In genomic region chr13:104692710-104693109, GRCm38 (mm10) we compare ENCODE assay signal across 25 mouse cellular contexts.
DNase-seq lines count a peak whose midpoint lies in the region; ATAC-seq and TF ChIP-seq lines count a peak whose summit lies in the region.
"Had no signal": no experiment of that assay in that cellular context is flagged by ENCODE, and none has a peak within 500 bp of the region (broad histone marks: within the 10 kb centered on the region; RNA-seq: fewer than 3 reads in every experiment).

No protein-coding gene starts in this region.

- TF ChIP-seq POLR2A in cerebellum, adult 2 months (IDR thresholded peaks at IDR 0.05; ENCODE audit: borderline replicate concordance, insufficient read depth, low read length) = no peak

- peaks cover 11% of the 10 kb centered on the region; the same call in 1 of the 2 replicates for H3K4me1 ChIP-seq in cerebellum, adult 2 months (ENCODE audit: control insufficient read depth, insufficient read depth, low read length)
- peaks cover 17% of the 10 kb centered on the region for H3K4me1 ChIP-seq in heart, embryonic 11.5 days (ENCODE audit: control insufficient read depth, insufficient read depth, low read length)
- H3K4me1 ChIP-seq in heart, postnatal 0 days (ENCODE audit: control insufficient read depth, insufficient read depth) = peaks cover 15% of the 10 kb centered on the region; the same call in 1 of the 2 replicates
- H3K4me1 ChIP-seq in midbrain, embryonic 13.5 days (replicated peaks) = peaks cover 5% of the 10 kb centered on the region
- H3K4me1 ChIP-seq: forebrain, embryonic 10.5 days; intestine, embryonic 15.5 days; liver, embryonic 13.5 days had no signal

- H3K36me3 ChIP-seq in heart, embryonic 11.5 days (ENCODE audit: control insufficient read depth, insufficient read depth, low read length) = no peaks in the 10 kb centered on the region
- H3K36me3 ChIP-seq in heart, postnatal 0 days (replicated peaks; ENCODE audit: control insufficient read depth, insufficient read depth, low read length) = no peaks in the 10 kb centered on the region
- H3K36me3 ChIP-seq in midbrain, embryonic 13.5 days = no peaks in the 10 kb centered on the region
- H3K36me3 ChIP-seq: embryonic facial prominence, embryonic 10.5 days; forebrain, embryonic 10.5 days; hindbrain, embryonic 15.5 days; intestine, embryonic 15.5 days; liver, embryonic 13.5 days; midbrain, embryonic 12.5 days had no signal

- H3K4me2 ChIP-seq in heart, embryonic 11.5 days = no peak overlapping the region
- H3K4me2 ChIP-seq in heart, postnatal 0 days (ENCODE audit: low read depth, low read length) = no peak overlapping the region
- H3K4me2 ChIP-seq in midbrain, embryonic 13.5 days (replicated peaks) = no peak overlapping the region
- H3K4me2 ChIP-seq: hindbrain, embryonic 15.5 days; intestine, embryonic 15.5 days; liver, embryonic 13.5 days; midbrain, embryonic 12.5 days had no signal

- WGBS in cerebellum, adult 2 months = 73% methylated on average over 3 of the region's 3 CpGs
- 69% methylated on average over 3 of the region's 3 CpGs for WGBS in heart, embryonic 11.5 days (ENCODE audit: insufficient replicate concordance)
- 49% methylated on average over 3 of the region's 3 CpGs for WGBS in heart, postnatal 0 days
- 88% methylated on average over 3 of the region's 3 CpGs for WGBS in midbrain, embryonic 13.5 days

- no peak overlapping the region for H3K4me3 ChIP-seq in cerebellum, adult 2 months (replicated peaks; ENCODE audit: insufficient read depth, low read depth, low read length)
- H3K4me3 ChIP-seq in heart, embryonic 11.5 days (ENCODE audit: low read depth, low read length) = no peak overlapping the region
- no peak overlapping the region for H3K4me3 ChIP-seq in heart, postnatal 0 days (ENCODE audit: low read depth, low read length)
- no peak overlapping the region for H3K4me3 ChIP-seq in midbrain, embryonic 13.5 days (replicated peaks)
- H3K4me3 ChIP-seq: embryonic facial prominence, embryonic 10.5 days; forebrain, embryonic 10.5 days; hindbrain, embryonic 15.5 days; intestine, embryonic 15.5 days; layer of hippocampus, adult 2 months; liver, embryonic 13.5 days; midbrain, embryonic 12.5 days had no signal

- no peaks in the 10 kb centered on the region for H3K27me3 ChIP-seq in cerebellum, adult 2 months (ENCODE audit: control insufficient read depth, insufficient read depth, low read length)
- no peaks in the 10 kb centered on the region for H3K27me3 ChIP-seq in heart, embryonic 11.5 days (ENCODE audit: control insufficient read depth, insufficient read depth, low read length)
- H3K27me3 ChIP-seq in heart, postnatal 0 days (ENCODE audit: control insufficient read depth, insufficient read depth, low read length) = no peaks in the 10 kb centered on the region
- H3K27me3 ChIP-seq in midbrain, embryonic 13.5 days = no peaks in the 10 kb centered on the region
- H3K27me3 ChIP-seq: hindbrain, embryonic 15.5 days; intestine, embryonic 15.5 days; liver, embryonic 13.5 days; midbrain, embryonic 12.5 days had no signal

- no peak overlapping the region for H3K9ac ChIP-seq in heart, embryonic 11.5 days (ENCODE audit: low read depth, low read length)
- no peak overlapping the region for H3K9ac ChIP-seq in heart, postnatal 0 days (replicated peaks; ENCODE audit: low read depth, low read length)
- H3K9ac ChIP-seq in midbrain, embryonic 13.5 days (replicated peaks) = no peak overlapping the region
- H3K9ac ChIP-seq: forebrain, postnatal 0 days; hindbrain, embryonic 15.5 days; intestine, embryonic 15.5 days; liver, embryonic 13.5 days; midbrain, embryonic 12.5 days had no signal

- 0 out of 2 replicates have a peak, but pooled peaks have one; percentile 34 for TF ChIP-seq EP300 in heart, postnatal 0 days (IDR thresholded peaks at IDR 0.05; ENCODE audit: low read depth)

- H3K9me3 ChIP-seq in heart, embryonic 11.5 days (replicated peaks; ENCODE audit: control insufficient read depth, low read length) = no peaks in the 10 kb centered on the region
- H3K9me3 ChIP-seq in heart, postnatal 0 days (replicated peaks; ENCODE audit: control insufficient read depth, low read length) = no peaks in the 10 kb centered on the region
- H3K9me3 ChIP-seq in midbrain, embryonic 13.5 days = no peaks in the 10 kb centered on the region
- H3K9me3 ChIP-seq: embryonic facial prominence, embryonic 10.5 days; forebrain, embryonic 10.5 days; hindbrain, embryonic 15.5 days; intestine, embryonic 15.5 days; liver, embryonic 13.5 days; midbrain, embryonic 12.5 days had no signal

- no peak for ATAC-seq in heart, embryonic 11.5 days (replicated peaks; ENCODE audit: insufficient number of reproducible peaks, low FRiP score, low TSS enrichment)
- ATAC-seq in heart, postnatal 0 days (ENCODE audit: insufficient read depth, low read depth) = peak; percentile 67
- no peak for ATAC-seq in midbrain, embryonic 13.5 days
- ATAC-seq: forebrain, postnatal 0 days; intestine, embryonic 15.5 days had no signal

- peak; percentile 16 to 44 for DNase-seq in cerebellum, adult 2 months
- no peak for DNase-seq in cerebellum, postnatal 14 days
- DNase-seq in brain, adult 2 months (ENCODE audit: low read depth, low spot score) = peak; percentile 43
- peak; percentile 74 for DNase-seq in heart, postnatal 0 days (ENCODE audit: low spot score)
- no peak for DNase-seq in lung, postnatal 36 days
- no peak for DNase-seq in right cerebral cortex, postnatal 36 days (ENCODE audit: low spot score in 2 of 2)
- DNase-seq: adrenal gland, postnatal 14 days; cerebellum, adult 8-10 months; forebrain, postnatal 0 days; gastrocnemius, postnatal 14 days; kidney, adult 8-10 months; kidney, postnatal 10 days; liver, embryonic 13.5 days; lung, adult 2 months; lung, postnatal 14 days; right cerebral cortex, postnatal 14 days; spleen, adult 18-20 months had no signal

- TF ChIP-seq CTCF in cerebellum, adult 2 months (IDR thresholded peaks at IDR 0.05; ENCODE audit: borderline replicate concordance, insufficient read depth, low read depth, low read length) = no peak
- TF ChIP-seq CTCF in heart, postnatal 0 days (IDR thresholded peaks at IDR 0.05; ENCODE audit: low read depth) = no peak

- H3K27ac ChIP-seq in cerebellum, adult 2 months (ENCODE audit: insufficient read depth, low read length) = no peak overlapping the region; the same call in 1 of the 2 replicates
- H3K27ac ChIP-seq in heart, embryonic 11.5 days (ENCODE audit: low read depth, low read length) = peak overlapping the region; percentile 54; the same call in 1 of the 2 replicates
- H3K27ac ChIP-seq in heart, postnatal 0 days (ENCODE audit: low read depth) = peak overlapping the region; percentile 79
- H3K27ac ChIP-seq in midbrain, embryonic 13.5 days = no peak overlapping the region
- H3K27ac ChIP-seq: embryonic facial prominence, embryonic 10.5 days; forebrain, embryonic 10.5 days; hindbrain, embryonic 15.5 days; intestine, embryonic 15.5 days; layer of hippocampus, adult 2 months; liver, embryonic 13.5 days; midbrain, embryonic 12.5 days had no signal

Comparison
In these comparisons a context has a peak if more than half of its experiments do, and no peak if none do; other contexts are left out.
1. DNase-seq: peak in cerebellum, adult 2 months (2 of 2), brain, adult 2 months (single experiment) and heart, postnatal 0 days (single experiment); none in cerebellum, postnatal 14 days (0 of 2), lung, postnatal 36 days (single experiment) and right cerebral cortex, postnatal 36 days (0 of 2).
2. H3K27ac ChIP-seq: peak in heart, embryonic 11.5 days (single experiment) and heart, postnatal 0 days (single experiment); none in cerebellum, adult 2 months (single experiment) and midbrain, embryonic 13.5 days (single experiment).